Mouse (Mus musculus) brain, adult 2 months (tissue): ENCODE results near the gene Washc2.
A peak's percentile ranks its signal among the peaks of the same experiment; 100 is the strongest.
"Not testable (repeated sequence)": the region's sequence is repeated elsewhere in the genome, so short reads cannot be mapped to it uniquely, and the experiment has no call there.

Experiments
- DNase-seq: peaks from one replicate; pipeline ENCODE4 v3.0.0; 2011; ENCODE audit warnings: low read depth, low spot score

The Washc2 gene

DNA sequence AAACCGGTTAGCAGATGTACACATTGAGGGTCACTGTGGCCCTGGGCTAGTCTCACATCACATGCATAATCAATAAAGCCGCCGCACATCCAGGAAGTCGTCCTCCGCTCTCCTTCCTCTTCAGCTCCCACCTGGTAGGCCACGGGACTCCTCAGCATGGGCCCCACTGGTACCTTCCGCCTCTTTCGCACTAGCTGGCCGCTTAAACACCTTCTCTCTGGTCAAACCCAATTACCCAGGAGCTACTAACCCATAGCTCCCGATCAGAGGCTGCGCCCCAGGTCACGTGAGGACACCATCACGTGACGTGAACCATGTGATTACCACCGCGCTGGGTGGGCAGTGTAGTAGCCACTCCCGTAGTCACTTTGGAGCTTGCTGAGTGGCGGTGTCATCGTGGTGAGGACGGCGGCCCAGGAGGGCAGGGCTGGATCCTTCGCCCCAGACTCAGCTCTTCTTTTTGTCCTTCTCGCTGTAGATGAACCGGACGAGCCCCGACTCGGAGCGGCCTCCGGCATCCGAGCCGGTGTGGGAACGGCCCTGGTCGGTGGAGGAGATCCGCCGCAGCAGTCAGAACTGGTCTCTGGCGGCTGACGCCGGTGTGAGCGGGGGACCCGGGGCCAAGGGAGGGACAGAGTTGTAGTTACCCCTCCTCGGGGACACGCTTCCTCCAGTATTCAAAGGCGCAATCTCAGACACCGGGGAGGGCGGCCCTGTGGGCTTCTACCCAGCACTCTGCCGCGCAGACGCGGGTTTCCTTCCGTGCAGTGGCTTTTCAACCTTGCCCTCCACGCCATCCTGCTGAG lies at the start of gene Washc2:
Gene Washc2, plus strand, starts transcription at position 310 of the 806 bp plus-strand sequence.
- DNase-seq: peak; percentile 97

DNA sequence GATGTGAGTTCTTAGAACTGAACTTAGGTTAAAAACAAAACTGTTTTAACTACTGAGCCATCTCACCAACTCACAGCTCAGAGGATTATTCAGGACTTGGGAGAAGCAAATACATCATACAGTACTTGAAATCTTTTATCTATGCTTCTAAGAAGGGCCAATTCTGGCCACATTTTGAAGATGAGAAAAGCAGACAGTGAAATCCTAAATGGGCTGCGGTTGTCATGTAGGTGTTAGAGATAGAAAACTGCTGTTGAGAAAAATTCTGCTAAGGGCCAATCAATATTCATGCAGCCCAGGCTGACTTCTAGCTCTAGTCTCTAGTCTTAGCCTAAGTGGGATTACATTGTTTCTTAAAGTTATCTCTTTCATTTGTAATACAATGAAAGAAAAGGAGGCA lies 41.5 kb upstream of the Washc2 start:
- no peak for DNase-seq

DNA sequence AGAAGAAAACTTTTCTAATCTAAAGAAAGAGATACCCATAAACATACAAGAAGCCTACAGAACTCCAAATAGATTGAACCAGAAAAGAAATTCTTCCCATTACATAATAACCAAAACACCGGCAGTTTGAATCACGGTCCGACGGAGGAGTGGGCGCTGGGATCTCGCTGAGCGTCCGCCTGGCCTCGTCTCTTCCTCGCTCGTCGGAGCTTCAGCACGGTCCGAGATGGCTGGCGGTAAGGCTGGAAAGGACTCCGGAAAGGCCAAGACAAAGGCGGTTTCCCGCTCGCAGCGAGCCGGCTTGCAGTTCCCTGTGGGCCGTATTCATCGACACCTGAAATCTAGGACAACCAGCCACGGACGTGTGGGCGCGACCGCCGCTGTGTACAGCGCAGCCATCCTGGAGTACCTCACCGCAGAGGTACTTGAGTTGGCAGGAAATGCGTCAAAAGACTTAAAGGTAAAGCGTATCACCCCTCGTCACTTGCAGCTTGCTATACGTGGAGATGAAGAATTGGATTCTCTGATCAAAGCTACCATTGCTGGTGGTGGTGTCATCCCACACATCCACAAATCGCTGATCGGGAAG lies 34.2 kb upstream of the Washc2 start:
- DNase-seq: not testable (repeated sequence)

GRCm38 (mm10) chr6:116178376-116178775 lies 29.5 kb upstream of the Washc2 start:
- DNase-seq: no peak

DNA sequence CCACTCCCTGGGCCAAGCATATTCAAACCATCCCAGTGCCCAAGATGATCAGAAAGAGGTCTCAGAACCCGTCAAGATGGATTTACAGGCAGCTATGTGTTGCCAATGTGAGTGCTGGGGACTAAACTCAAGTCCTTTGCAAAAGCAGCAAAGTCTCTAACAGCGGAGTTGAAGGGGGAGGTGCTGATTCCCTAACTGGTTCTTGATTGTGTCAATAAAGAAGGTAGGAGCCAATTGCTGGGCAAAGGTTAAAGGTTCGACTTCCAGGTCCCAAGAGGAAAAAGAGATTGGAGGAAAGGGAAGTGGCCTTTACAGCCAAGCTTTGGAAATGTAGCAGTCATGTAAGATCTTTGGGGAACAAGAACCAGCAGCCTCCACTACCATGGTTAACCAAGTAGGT lies 27.1 kb upstream of the Washc2 start:
- no peak for DNase-seq

DNA sequence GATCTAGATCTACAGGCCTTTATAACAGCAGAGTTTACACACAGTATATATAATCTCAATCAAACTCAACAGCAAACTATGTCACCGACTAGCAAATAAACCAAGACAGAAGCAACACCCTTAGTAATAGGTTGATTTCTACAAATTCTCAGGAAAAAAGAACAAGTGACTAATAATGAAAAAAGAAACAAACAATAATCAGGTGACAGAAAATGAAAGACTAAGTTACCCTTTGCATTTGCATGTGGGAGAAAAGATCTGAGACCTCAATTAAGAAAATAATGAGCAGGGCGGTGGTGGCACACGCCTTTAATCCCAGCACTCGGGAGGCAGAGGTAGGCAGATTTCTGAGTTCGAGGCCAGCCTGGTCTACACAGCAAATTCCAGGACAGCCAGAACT lies 24.3 kb upstream of the Washc2 start:
- DNase-seq: no peak

DNA sequence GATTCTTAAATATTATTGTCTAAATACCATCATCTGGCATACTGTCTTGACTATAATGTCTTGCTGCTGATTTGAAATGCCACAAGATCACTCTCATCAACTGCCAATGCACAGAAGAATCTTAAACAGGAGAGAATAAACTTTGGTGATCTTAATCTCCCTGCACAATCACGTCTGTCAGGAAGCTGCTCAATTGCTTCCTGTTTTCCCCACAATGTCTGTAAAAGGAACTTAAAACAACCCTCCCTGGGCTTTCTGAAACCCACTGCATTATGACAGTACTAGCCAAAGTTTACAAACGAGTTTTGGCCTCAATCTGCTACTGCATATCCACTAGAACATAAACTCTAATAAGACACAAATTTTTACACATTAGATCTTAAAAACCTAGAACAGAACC lies 21.4 kb upstream of the Washc2 start:
- no peak for DNase-seq

GRCm38 (mm10) chr6:116189417-116189816 lies 18.4 kb upstream of the Washc2 start:
- DNase-seq: no peak

GRCm38 (mm10) chr6:116192809-116193311 lies 15.0 kb upstream of the Washc2 start:
- DNase-seq: no peak

GRCm38 (mm10) chr6:116193394-116194393 lies 14.1 kb upstream of the Washc2 start, which contains the start of gene Tmcc1:
Tmcc1 (minus strand) TSS chr6:116193486.
- DNase-seq: peak; percentile 98

- DNase-seq: no peak
Observed at GRCm38 (mm10) chr6:116195811-116196210, 12.0 kb upstream of the Washc2 start.

DNA sequence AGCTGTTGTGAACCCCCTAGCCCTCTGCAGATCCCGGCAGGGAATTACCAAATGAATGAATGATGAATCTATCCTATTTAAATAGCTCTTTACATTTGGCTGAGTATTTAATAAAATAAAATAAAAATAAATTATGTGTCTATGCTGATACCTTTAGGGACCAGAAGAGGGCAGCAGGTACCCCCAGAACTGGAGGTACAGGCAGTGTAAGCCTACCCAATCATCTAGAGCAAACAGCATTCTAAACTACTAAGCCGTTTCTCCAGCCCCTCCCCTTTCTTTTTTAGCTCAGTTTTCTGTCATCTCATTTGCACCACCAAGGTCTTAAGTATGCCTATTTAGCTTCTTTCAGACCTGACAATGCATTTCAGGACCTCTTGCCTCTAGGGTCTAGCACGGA lies 9.7 kb upstream of the Washc2 start:
- peak; percentile 61 for DNase-seq

- no peak for DNase-seq
Observed at GRCm38 (mm10) chr6:116199682-116200081, 8.2 kb upstream of the Washc2 start.

GRCm38 (mm10) chr6:116227767-116228166 lies 19.9 kb downstream of the Washc2 start:
- DNase-seq: peak; percentile 32

GRCm38 (mm10) chr6:116228785-116229525 lies 21.1 kb downstream of the Washc2 start:
- peak; percentile 87 for DNase-seq

GRCm38 (mm10) chr6:116234821-116235220 lies 27.0 kb downstream of the Washc2 start:
- not testable (repeated sequence) for DNase-seq

DNA sequence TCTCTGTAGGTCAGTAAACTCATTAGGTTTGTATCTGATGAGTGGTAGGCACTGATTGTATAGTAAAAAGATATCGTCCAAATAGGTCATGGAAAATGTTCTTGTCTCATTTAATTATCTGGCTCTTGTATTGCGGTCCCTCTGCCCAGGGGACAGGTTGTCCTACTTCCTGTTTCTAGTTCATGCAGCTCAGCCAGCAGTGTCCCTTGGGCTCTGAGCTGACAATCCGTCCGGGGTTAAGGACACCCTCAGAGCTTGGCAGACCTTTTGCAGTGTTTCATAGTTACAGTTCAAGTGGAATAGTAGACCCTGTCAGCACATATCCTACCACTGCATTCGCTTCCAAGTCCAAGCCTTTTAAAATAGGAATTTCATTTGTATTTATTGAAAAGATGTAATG lies 27.5 kb downstream of the Washc2 start:
- peak; percentile 39 for DNase-seq

- peak; percentile 42 for DNase-seq
Observed at GRCm38 (mm10) chr6:116238083-116238482, 30.2 kb downstream of the Washc2 start.

DNA sequence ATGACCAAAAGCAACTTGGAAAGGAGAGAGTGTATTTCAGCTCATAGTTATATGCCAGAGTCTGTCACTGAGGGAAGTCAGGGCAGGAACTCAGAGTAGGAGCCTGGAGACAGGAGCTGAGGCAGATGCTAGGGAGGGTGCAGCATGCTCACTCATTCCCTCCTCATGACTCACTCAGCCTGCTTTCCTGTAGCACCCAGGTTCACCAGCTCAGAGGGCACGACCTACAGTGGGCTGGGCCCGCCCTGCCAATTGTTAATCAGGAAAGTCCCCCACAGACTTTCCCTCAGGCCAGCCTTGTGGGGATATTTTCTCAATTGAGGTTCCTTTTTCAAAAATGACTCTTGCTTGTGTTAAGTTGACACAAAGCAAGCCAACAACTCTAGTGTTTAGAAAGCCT lies 32.5 kb downstream of the Washc2 start:
- no peak for DNase-seq

- DNase-seq: no peak
Observed at GRCm38 (mm10) chr6:116259649-116260048, 51.8 kb downstream of the Washc2 start.

DNA sequence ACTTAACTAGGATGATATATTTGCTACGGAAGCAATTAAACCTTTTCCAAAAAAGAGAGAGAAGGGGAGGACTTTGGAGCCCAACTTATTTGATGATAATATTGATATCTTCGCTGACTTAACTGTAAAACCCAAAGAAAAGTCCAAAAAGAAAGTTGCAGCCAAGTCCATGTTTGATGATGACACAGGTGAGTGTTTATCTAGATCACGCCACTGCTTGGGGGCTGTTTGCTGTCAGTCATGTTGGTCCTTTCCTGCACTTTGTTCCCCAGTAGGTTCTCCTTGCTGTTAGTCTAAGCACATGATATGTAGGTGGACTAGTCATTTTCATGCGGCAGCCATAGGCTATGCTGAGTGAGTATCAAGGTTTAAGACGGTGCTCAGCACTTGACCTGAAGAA lies 52.6 kb downstream of the Washc2 start:
- DNase-seq: no peak
